Mouse (Mus musculus) intestine, embryonic 15.5 days (tissue): Measurements from ENCODE around the gene Vmn2r45. TPM values are rescaled to one million over a fixed set of nuclear protein-coding genes. Genes with fewer than 3 reads are reported as not detected.
"Not testable (repeated sequence)": the region's sequence is repeated elsewhere in the genome, so short reads cannot be mapped to it uniquely, and the experiment has no call there.

Experiments used
- ATAC-seq: fragments of 200-750 bp; cut with Nextera tagmentation; 2 replicates; pipeline ENCODE4 v1.8.0; 2017; ENCODE audit warnings: moderate TSS enrichment, moderate library complexity
- H3K27ac ChIP-seq: fragments of 300-500 bp; sonication (generic); 2 replicates; pipeline ENCODE4 v1.5.1; 2015; ENCODE audit warnings: mild to moderate bottlenecking, inconsistent platforms
- H3K27me3 ChIP-seq: fragments of 300-500 bp; sonication (generic); replicated peaks from 2 replicates; pipeline ENCODE4 v1.6.1; 2015; ENCODE audit warnings: inconsistent platforms
- H3K36me3 ChIP-seq: fragments of 300-500 bp; sonication (generic); 2 replicates; pipeline ENCODE4 v1.6.1; 2015; ENCODE audit warnings: inconsistent platforms
- H3K4me1 ChIP-seq: fragments of 300-500 bp; sonication (generic); replicated peaks from 2 replicates; pipeline ENCODE4 v1.6.1; 2015; ENCODE audit warnings: inconsistent platforms
- H3K4me2 ChIP-seq: fragments of 300-500 bp; sonication (generic); replicated peaks from 2 replicates; pipeline ENCODE4 v1.6.1; 2015; ENCODE audit warnings: mild to moderate bottlenecking, inconsistent platforms
- H3K4me3 ChIP-seq: fragments of 300-500 bp; sonication (generic); replicated peaks from 2 replicates; pipeline ENCODE4 v1.5.1; 2015; ENCODE audit warnings: inconsistent platforms
- H3K9ac ChIP-seq: fragments of 300-500 bp; sonication (generic); 2 replicates; pipeline ENCODE4 v1.6.1; 2015; ENCODE audit warnings: inconsistent platforms
- H3K9me3 ChIP-seq: fragments of 300-500 bp; sonication (generic); 2 replicates; pipeline ENCODE4 v1.6.1; 2016; ENCODE audit warnings: inconsistent platforms
- WGBS: fragments of 180-500 bp; shearing (Covaris S2); methylation state at CpG from one replicate; pipeline ENCODE4 v1.1.7; 2015; 5-methylcytosine and 5-hydroxymethylcytosine counted together
- polyA plus RNA-seq: library from polyadenylated mRNA; unstranded; fragments of >200 nt; fragmentation: Nextera tagmentation; extraction: Ambion mirVana; gene quantifications from 2 replicates; pipeline ENCODE4 v1.2.1, GENCODE M21; 2015

Gene Vmn2r45
- polyA plus RNA-seq, result not detected in 2 replicates

GRCm38 (mm10) chr7:8488975-8489374 lies at the start of gene Vmn2r45:
TSS of gene Vmn2r45 (minus strand) at chr7:8489075.
- H3K9ac ChIP-seq, ATAC-seq, H3K4me3 ChIP-seq, H3K36me3 ChIP-seq, H3K4me2 ChIP-seq, H3K27ac ChIP-seq, H3K4me1 ChIP-seq, H3K27me3 ChIP-seq, H3K9me3 ChIP-seq: not testable (repeated sequence)
- 61% methylated on average over 2 of the region's 2 CpGs for WGBS

Other genes with a start within 250 kb of the Vmn2r45 start
- gene Vmn2r43, start 228.5 kb downstream of the Vmn2r45 start, polyA plus RNA-seq, result not detected in 2 replicates
- not detected in 2 replicates for gene Vmn2r44, start 105.7 kb downstream of the Vmn2r45 start, polyA plus RNA-seq